Mouse (Mus musculus) embryonic stem cell, embryonic (primary cell): Measurements from ENCODE around the gene Dgkg.

Source experiments
- CTCF ChIA-PET, 4 experiments: fragments of 300-600 bp in 2 of 4; fragments of 350-600 bp in 2 of 4; sonication (Branson Sonifier 250); formaldehyde crosslinking; loops; one replicate each; lab custom pipeline; 2022; ENCODE audit warnings: inconsistent platforms in 2 of 4; lab: Charles Lee
- POLR2A ChIA-PET, 4 experiments: fragments of 300-600 bp in 2 of 4; fragments of 350-600 bp in 2 of 4; sonication (Branson Sonifier 250); formaldehyde crosslinking; loops; one replicate each; lab custom pipeline; 2022; ENCODE audit warnings: antibody characterized with exemption in 4 of 4, inconsistent platforms in 1 of 4; lab: Charles Lee

The Dgkg gene

GRCm38 (mm10) chr16:22580103-22580502 lies 76.9 kb downstream of the Dgkg start:
- ChIA-PET POLR2A (interaction anchor here (0.6 to 1.3 kb wide), 8 partner anchors 17 to 528 kb away, joined by 3 to 5 read pairs (median 3); no protein-coding TSS in a partner anchor), CTCF (interaction anchor here (0.5 to 2.7 kb wide), 55 partner anchors 9 to 1041 kb away, joined by 3 to 25 read pairs (median 4); no protein-coding TSS in a partner anchor)

DNA sequence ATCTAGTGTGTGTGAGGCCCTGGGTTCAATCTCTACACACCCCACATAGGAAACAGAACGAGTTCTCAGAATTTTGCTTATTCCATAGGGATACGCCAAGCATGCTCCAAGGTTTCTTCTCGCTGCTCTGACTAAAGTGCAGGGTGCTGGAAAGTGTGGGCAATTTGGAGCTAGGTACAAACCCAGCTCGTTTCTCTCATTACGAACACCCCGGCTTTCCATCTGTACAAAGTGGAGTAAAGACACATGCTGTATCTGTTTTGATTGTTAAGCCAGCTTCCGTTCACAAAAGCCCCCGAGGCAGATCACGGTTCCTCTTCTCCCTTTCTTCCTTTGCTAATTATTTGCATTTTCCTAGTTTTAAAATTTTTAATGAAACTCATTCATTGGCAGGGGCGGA lies 78.1 kb downstream of the Dgkg start:
- CTCF ChIA-PET, result interaction anchor here (1.3 to 2.7 kb wide), 8 partner anchors 14 to 273 kb away, joined by 3 to 15 read pairs (median 5); no protein-coding TSS in a partner anchor
- POLR2A ChIA-PET, result interaction anchor here in 1 of 4 experiments (0.5 kb wide), 1 partner anchor 45 kb away, joined by 3 read pairs; no protein-coding TSS in a partner anchor

- ChIA-PET CTCF (interaction anchor here (0.6 to 1.0 kb wide), 5 partner anchors 85 to 276 kb away, joined by 3 to 6 read pairs (median 4); no protein-coding TSS in a partner anchor), POLR2A (interaction anchor here in 1 of 4 experiments (0.6 kb wide), 1 partner anchor 276 kb away, joined by 3 read pairs; no protein-coding TSS in a partner anchor)
Observed at GRCm38 (mm10) chr16:22577656-22578055, 79.4 kb downstream of the Dgkg start.

DNA sequence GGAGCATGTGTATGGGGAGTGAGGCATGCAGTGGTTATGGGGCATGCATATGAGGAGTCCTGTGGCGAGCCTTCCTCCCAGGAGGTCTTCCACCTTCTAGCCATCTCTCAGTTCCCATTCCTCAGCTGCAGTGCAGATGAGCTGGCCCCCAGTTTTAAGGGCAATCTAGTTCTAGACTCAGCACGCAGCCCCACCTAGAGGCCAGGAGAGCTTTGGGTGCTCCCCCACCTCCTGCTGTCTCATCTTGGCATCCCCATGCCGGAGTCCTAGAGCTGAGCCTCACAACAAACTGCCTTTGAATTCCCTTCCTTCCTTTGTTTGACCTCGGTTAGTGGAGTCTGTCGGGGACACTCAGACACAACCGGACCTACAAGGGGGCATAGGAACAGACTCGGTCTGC lies 82.9 kb downstream of the Dgkg start:
- ChIA-PET POLR2A (interaction anchor here (0.5 to 2.0 kb wide), 9 partner anchors 8 to 534 kb away, joined by 3 to 7 read pairs (median 3); partner anchors contain the start of gene Tra2b (in 1 of the 4)), CTCF (interaction anchor here in 2 of 4 experiments (0.6 to 1.3 kb wide), 3 partner anchors 19 to 264 kb away, joined by 3 to 4 read pairs (median 3); no protein-coding TSS in a partner anchor)

DNA sequence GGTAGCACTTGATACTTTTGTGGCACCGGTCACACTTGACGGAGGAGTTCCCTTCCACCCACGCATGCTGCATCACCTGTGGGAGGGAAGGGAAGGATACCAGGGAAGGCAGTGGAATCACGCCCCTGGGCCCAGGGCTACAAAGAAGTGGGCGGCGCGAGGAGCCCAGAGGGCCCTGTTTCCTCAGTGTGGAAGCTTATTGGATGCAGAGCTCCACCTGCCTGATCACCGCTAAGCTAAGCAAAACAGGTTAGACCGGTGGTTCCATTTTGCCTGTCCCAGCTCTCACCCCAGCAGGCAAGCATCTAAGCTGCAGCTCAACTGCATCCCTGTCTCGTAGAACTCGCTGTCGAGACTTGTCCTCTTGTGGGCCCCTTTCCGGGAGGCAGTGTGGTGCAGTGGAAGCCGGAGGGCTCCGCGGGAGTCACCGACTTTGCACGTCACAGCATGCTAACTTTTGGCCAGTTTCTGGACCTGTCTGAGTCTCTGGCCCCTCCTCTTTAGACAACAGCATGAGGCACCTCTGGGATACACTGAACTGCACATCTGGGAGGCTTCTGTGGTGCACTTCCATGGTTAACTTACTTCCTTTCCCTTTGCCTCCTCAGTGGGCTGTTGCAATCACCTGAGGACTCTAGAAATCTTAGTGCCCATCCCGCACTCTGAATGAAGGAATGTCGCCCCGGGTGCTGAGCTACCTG lies 84.2 kb downstream of the Dgkg start:
- ChIA-PET CTCF (interaction anchor here in 2 of 4 experiments (0.9 to 2.2 kb wide), 4 partner anchors 9 to 273 kb away, joined by 3 to 10 read pairs (median 6); no protein-coding TSS in a partner anchor), POLR2A (interaction anchor here in 3 of 4 experiments (0.9 to 2.1 kb wide), 5 partner anchors 8 to 535 kb away, joined by 3 to 10 read pairs (median 4); no protein-coding TSS in a partner anchor)

DNA sequence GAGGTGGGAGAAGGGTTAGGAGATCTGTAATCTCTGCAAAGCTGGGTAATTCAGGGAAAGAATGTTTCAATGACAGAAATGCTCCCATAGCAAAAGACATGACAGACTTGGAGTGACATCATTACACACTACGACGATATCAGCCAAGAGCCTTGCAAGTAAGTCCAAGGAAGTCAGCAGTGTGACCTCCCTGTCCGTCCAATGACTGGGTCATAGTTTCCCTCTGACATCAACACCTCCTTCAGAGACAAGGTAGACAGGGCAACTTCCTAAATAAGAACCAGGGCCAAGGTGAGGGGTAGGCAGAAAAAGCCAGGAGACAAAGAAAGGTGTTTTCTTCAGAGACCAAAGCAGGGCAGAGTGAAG lies 92.1 kb downstream of the Dgkg start:
- ChIA-PET POLR2A (interaction anchor here (0.6 to 2.2 kb wide), 22 partner anchors 8 to 548 kb away, joined by 3 to 11 read pairs (median 3); partner anchors contain the start of genes Dnajb11 (in 1 of the 4), Etv5 (in 1 of the 4) and Tbccd1 (in 1 of the 4)), CTCF (interaction anchor here (0.5 to 3.8 kb wide), 34 partner anchors 8 to 524 kb away, joined by 3 to 48 read pairs (median 5); no protein-coding TSS in a partner anchor)

DNA sequence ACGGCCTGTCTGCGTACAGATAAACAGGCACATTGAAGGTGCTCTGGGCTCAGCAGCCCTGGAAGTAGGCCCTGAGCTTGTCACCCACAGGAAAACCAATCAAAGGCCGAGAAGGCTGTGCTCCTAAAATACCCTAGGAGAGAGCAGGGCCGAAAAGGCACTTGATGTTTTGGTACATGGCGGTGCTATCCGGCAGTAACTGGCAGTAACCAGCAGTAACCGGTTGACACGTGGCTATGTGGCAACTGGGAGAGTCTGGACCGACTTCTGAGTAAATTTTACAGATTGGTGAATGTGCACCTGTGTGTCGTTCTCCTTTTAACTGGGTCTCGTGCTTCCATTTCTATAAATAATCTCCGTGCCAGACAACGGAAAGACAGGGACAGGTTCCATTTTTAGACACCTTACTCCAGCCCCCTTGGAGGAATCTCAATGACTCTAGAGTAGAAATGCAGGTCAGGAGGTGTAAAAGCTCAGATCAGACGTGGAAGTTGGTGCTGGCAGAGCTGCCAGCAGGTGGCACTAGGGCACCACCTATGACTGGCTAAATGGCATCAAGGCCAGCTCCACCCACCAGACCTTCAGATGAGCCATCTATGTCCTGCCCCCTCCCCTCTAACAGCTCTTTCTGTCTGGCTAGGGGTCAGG lies 92.6 kb downstream of the Dgkg start:
- ChIA-PET CTCF (interaction anchor here (0.5 to 3.8 kb wide), 41 partner anchors 8 to 524 kb away, joined by 3 to 48 read pairs (median 4); no protein-coding TSS in a partner anchor), POLR2A (interaction anchor here (0.6 to 2.2 kb wide), 26 partner anchors 8 to 548 kb away, joined by 3 to 11 read pairs (median 3); partner anchors contain the start of genes Etv5 (in 2 of the 4), Dnajb11 (in 1 of the 4) and Tbccd1 (in 1 of the 4))

GRCm38 (mm10) chr16:22563594-22563993 lies 93.4 kb downstream of the Dgkg start:
- ChIA-PET CTCF (interaction anchor here (0.6 to 3.8 kb wide), 26 partner anchors 9 to 525 kb away, joined by 3 to 48 read pairs (median 5); no protein-coding TSS in a partner anchor), POLR2A (interaction anchor here (1.0 to 2.2 kb wide), 17 partner anchors 9 to 259 kb away, joined by 3 to 11 read pairs (median 4); partner anchors contain the start of gene Etv5 (in 1 of the 4))

DNA sequence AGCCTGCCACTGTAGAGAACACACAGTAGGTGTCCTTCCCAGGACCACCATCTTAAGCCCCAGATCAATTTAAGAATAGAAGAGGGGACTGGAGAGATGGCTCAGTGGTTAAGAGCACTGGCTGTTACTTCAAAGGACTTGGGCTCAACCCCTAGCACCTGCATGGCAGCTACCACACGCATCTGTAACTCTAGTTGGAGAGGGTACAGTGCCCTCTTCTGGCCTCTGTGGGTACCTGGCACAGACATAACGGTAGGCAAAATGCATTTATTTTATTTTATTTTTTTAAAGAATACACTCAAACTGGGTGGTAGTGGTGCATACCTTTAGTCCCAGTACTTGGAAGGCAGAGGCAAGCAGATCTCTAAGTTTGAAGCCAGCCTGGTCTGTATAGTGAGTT lies 102.0 kb downstream of the Dgkg start:
- ChIA-PET CTCF (interaction anchor here (0.5 to 1.8 kb wide), 23 partner anchors 9 to 796 kb away, joined by 3 to 13 read pairs (median 4); no protein-coding TSS in a partner anchor), POLR2A (interaction anchor here in 3 of 4 experiments (0.8 to 1.3 kb wide), 5 partner anchors 116 to 244 kb away, joined by 3 to 4 read pairs (median 3); no protein-coding TSS in a partner anchor)

DNA sequence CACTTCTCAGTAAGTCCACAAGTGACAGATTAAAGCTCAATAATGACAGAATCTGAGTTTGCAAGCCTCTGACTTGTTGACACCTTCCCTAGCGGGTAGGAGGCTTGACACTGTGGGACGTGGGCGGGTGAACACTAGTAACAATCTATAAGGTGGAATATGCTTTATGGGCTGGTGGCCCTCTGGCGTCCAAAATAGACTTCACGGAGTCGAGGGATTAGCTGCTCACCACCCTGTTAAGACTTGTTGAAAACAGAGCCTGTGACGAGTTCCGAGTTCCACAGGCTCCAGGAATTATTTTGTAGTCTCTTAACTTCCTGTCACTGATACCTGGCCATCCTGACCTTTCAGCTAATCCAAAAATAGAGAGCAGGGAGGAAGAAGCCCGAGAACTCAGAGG lies 104.7 kb downstream of the Dgkg start:
- ChIA-PET CTCF (interaction anchor here in 3 of 4 experiments (0.7 to 1.5 kb wide), 6 partner anchors 9 to 177 kb away, joined by 3 to 5 read pairs (median 4); partner anchors contain the start of gene Etv5 (in 1 of the 3)), POLR2A (interaction anchor here (0.7 to 2.9 kb wide), 10 partner anchors 9 to 1092 kb away, joined by 3 to 8 read pairs (median 4); no protein-coding TSS in a partner anchor)

GRCm38 (mm10) chr16:22551231-22552000 lies 105.6 kb downstream of the Dgkg start:
- POLR2A ChIA-PET, result interaction anchor here (0.6 to 2.9 kb wide), 13 partner anchors 10 to 1091 kb away, joined by 3 to 8 read pairs (median 4); no protein-coding TSS in a partner anchor

DNA sequence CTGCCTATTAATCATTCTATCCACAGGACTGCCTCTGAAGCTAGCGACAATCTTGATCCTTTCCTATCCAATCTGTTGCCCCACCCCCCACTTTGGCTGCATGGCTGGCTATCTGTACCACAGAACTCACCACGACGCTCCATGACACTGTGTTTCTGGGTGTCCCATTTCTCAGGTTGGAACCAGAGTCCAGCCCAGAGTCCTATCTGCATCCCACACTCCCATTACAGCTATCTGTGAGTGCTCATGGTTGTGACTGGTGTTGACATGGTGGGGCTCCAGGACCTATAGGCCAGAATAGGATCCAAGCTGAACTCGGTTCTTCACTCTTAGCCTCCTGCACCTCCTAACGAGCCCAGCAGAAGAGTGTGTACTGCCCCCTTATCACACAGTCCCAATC lies 107.7 kb downstream of the Dgkg start:
- CTCF ChIA-PET, result interaction anchor here (0.6 to 2.6 kb wide), 7 partner anchors 30 to 633 kb away, joined by 3 to 14 read pairs (median 3); no protein-coding TSS in a partner anchor
- POLR2A ChIA-PET, result interaction anchor here (0.5 to 2.5 kb wide), 26 partner anchors 12 to 551 kb away, joined by 3 to 13 read pairs (median 3); partner anchors contain the start of gene Etv5 (in 2 of the 4)

More at GRCm38 (mm10) chr16:22551231-22552000, 105.6 kb downstream of the Dgkg start:
- CTCF ChIA-PET, result interaction anchor here (0.5 to 1.5 kb wide), 9 partner anchors 10 to 198 kb away, joined by 3 to 5 read pairs (median 4); partner anchors contain the start of gene Etv5 (in 1 of the 4)

DNA sequence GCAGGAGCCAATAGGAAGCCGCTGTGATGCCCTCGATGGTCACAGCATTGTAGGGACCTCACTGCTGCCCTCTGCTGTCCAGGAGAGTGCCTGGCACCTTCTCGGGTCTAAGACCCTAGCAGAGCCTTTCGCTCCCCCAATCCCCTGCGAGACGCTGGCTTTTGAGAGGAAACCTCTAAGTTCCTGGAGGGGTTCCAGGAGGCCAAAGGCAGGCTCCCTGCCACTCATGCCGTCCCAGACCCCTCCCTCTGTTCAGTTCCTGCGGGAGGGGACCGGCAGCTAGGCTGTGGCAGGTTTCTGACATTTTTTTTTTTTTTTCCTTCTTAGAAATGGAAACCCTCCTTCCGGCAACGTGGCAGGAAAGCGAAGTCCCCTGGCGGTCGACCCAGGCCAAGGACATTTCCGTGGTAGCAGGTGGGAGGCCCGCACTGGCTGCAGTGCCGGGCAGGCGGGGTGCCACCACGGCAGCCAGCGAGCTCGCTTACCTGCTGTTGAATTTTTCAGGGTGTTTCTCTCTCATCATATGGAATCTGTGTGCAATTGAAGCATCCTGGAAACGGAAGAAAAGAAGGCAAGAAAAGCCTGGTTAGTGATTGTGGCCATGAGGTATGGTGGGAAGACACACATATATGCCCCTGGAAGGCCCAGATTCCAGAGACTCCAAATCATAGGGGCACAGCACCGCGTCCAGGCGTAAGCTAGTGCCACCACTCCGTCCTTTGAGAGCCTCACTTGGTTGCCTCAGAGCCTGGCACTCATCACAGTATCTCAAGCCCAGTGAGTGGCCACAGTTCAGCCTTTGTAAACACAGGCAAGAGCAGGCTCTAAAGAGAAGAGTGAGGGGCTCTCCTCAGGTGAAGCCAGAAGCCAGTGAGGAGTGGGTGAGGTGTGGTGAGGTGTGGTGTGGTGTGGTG lies 108.6 kb downstream of the Dgkg start:
- POLR2A ChIA-PET, result interaction anchor here (0.5 to 2.5 kb wide), 36 partner anchors 11 to 554 kb away, joined by 3 to 13 read pairs (median 4); partner anchors contain the start of gene Etv5 (in 1 of the 4)
- CTCF ChIA-PET, result interaction anchor here (0.5 to 2.6 kb wide), 16 partner anchors 10 to 259 kb away, joined by 3 to 14 read pairs (median 4); no protein-coding TSS in a partner anchor

DNA sequence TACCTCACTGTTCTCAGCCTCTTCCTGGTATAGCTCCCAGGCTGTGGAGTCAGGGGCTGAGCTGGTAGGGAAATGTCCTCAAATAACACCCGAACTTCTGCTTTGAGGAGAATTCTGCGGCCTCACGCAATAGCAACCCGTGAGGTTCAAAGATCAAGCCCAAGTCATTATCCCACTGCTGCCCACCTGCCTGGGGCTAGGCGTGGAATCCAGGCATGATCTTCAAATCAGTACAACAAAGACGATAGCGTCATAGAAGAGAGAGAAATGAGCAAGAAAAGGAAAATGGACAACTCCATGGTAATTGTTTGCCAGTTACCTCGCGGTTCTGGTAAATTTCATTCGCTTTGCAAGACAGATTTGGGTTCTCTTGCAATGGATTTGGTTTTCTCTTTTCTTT lies 109.3 kb downstream of the Dgkg start:
- POLR2A ChIA-PET, result interaction anchor here in 3 of 4 experiments (0.6 to 2.4 kb wide), 24 partner anchors 14 to 555 kb away, joined by 3 to 12 read pairs (median 4); no protein-coding TSS in a partner anchor
- CTCF ChIA-PET, result interaction anchor here (0.5 to 2.6 kb wide), 10 partner anchors 17 to 396 kb away, joined by 3 to 14 read pairs (median 4); no protein-coding TSS in a partner anchor

DNA sequence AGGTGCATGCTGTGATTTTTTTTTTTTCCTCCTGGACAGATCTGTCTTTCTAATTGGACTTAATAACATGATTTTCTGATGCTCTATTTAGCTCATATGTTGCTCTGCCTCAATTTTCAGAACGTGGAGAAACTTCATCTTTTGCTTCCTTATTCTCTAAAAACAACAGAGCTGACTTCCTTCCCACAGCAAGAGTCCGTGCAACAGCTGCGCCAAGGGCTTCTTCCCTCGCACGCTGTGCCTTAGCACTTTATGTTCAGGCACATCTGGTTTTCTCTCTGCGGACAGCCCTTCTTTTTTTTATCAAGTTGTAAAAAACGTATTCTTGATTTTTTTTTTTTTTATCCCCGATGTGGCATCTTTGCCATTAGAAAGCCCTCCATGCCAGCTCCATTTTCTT lies 111.2 kb downstream of the Dgkg start:
- CTCF ChIA-PET, result interaction anchor here (0.6 to 1.9 kb wide), 4 partner anchors 64 to 193 kb away, joined by 4 to 7 read pairs (median 4); no protein-coding TSS in a partner anchor
- POLR2A ChIA-PET, result interaction anchor here (0.5 to 3.0 kb wide), 36 partner anchors 10 to 381 kb away, joined by 3 to 15 read pairs (median 4); partner anchors contain the start of gene Etv5 (in 3 of the 4)
